In genomic region chr3:93556599-93556998, GRCm38 (mm10) we compare ENCODE assay signal across 7 mouse cellular contexts. TPM values are rescaled to one million over a fixed set of nuclear protein-coding genes. Genes with fewer than 3 reads are reported as not detected.
DNase-seq lines count a peak whose midpoint lies in the region; ATAC-seq and TF ChIP-seq lines count a peak whose summit lies in the region.

No protein-coding gene starts in this region.

- peak overlapping the region; percentile 69 for H3K4me3 ChIP-seq in lung, embryonic 15.5 days
- H3K4me3 ChIP-seq in embryonic facial prominence, embryonic 11.5 days (ENCODE audit: low read depth, low read length) = no peak overlapping the region
- H3K4me3 ChIP-seq in intestine, embryonic 15.5 days (replicated peaks) = peak overlapping the region; percentile 70
- H3K4me3 ChIP-seq in small intestine, adult 2 months (ENCODE audit: low read depth, low read length) = peak overlapping the region; percentile 76

- no peak for TF ChIP-seq POLR2A in small intestine, adult 2 months (IDR thresholded peaks at IDR 0.05; ENCODE audit: low read depth, low read length)

- no peaks in the 10 kb centered on the region for H3K9me3 ChIP-seq in lung, embryonic 15.5 days
- H3K9me3 ChIP-seq in embryonic facial prominence, embryonic 11.5 days (replicated peaks; ENCODE audit: control insufficient read depth, low read length) = no peaks in the 10 kb centered on the region
- no peaks in the 10 kb centered on the region for H3K9me3 ChIP-seq in intestine, embryonic 15.5 days

- no peak for TF ChIP-seq CTCF in small intestine, adult 2 months (IDR thresholded peaks at IDR 0.05; ENCODE audit: extremely low read depth, insufficient read length, insufficient replicate concordance, low read depth, low read length)

- DNase-seq in lung, postnatal 10 days = no peak
- DNase-seq in embryonic facial prominence, embryonic 11.5 days (ENCODE audit: low spot score) = no peak
- no peak for DNase-seq in yolk sac, embryonic 10.5 days (ENCODE audit: low spot score)
- DNase-seq in embryo, embryonic 10 days (ENCODE audit: low spot score) = no peak

- peaks cover 8% of the 10 kb centered on the region; the same call in 1 of the 2 replicates for H3K36me3 ChIP-seq in lung, embryonic 15.5 days
- no peaks in the 10 kb centered on the region for H3K36me3 ChIP-seq in embryonic facial prominence, embryonic 11.5 days (replicated peaks; ENCODE audit: control insufficient read depth, insufficient read depth, low read depth, low read length)
- 0 out of 2 replicates have a peak, but pooled peaks cover 2% of the 10 kb centered on the region for H3K36me3 ChIP-seq in intestine, embryonic 15.5 days
- H3K36me3 ChIP-seq in small intestine, adult 2 months (ENCODE audit: control insufficient read depth, insufficient read depth, low read length) = peaks cover 31% of the 10 kb centered on the region

- H3K4me2 ChIP-seq in lung, embryonic 15.5 days = peak overlapping the region; percentile 88
- H3K4me2 ChIP-seq in embryonic facial prominence, embryonic 11.5 days (ENCODE audit: low read depth, low read length) = peak overlapping the region; percentile 23; the same call in 1 of the 2 replicates
- H3K4me2 ChIP-seq in intestine, embryonic 15.5 days (replicated peaks) = peak overlapping the region; percentile 76

- H3K27me3 ChIP-seq in lung, embryonic 15.5 days = no peaks in the 10 kb centered on the region
- no peaks in the 10 kb centered on the region for H3K27me3 ChIP-seq in embryonic facial prominence, embryonic 11.5 days (ENCODE audit: control insufficient read depth, insufficient read depth, low read length)
- no peaks in the 10 kb centered on the region for H3K27me3 ChIP-seq in intestine, embryonic 15.5 days (replicated peaks)
- H3K27me3 ChIP-seq in small intestine, adult 2 months (ENCODE audit: control insufficient read depth, insufficient read depth, low read length) = no peaks in the 10 kb centered on the region

- peaks cover 24% of the 10 kb centered on the region for H3K4me1 ChIP-seq in lung, embryonic 15.5 days
- H3K4me1 ChIP-seq in embryonic facial prominence, embryonic 11.5 days (ENCODE audit: control insufficient read depth, insufficient read depth, low read length) = no peaks in the 10 kb centered on the region
- H3K4me1 ChIP-seq in intestine, embryonic 15.5 days (replicated peaks) = peaks cover 23% of the 10 kb centered on the region
- H3K4me1 ChIP-seq in small intestine, adult 2 months (ENCODE audit: control insufficient read depth, insufficient read depth, insufficient read length, low read length) = peaks cover 23% of the 10 kb centered on the region

- no peak for ATAC-seq in lung, embryonic 15.5 days (ENCODE audit: borderline replicate concordance, extremely low read depth, low FRiP score, low TSS enrichment)
- ATAC-seq in embryonic facial prominence, embryonic 11.5 days (replicated peaks; ENCODE audit: insufficient number of reproducible peaks, low FRiP score, low TSS enrichment, low read depth) = no peak
- no peak for ATAC-seq in intestine, embryonic 15.5 days

- no peak overlapping the region for H3K27ac ChIP-seq in lung, embryonic 15.5 days
- no peak overlapping the region for H3K27ac ChIP-seq in embryonic facial prominence, embryonic 11.5 days (replicated peaks; ENCODE audit: low read depth, low read length)
- no peak overlapping the region for H3K27ac ChIP-seq in intestine, embryonic 15.5 days
- peak overlapping the region; percentile 70 for H3K27ac ChIP-seq in small intestine, adult 2 months (ENCODE audit: insufficient read depth, low read depth, low read length)

- no peak overlapping the region for H3K9ac ChIP-seq in lung, embryonic 15.5 days
- H3K9ac ChIP-seq in embryonic facial prominence, embryonic 11.5 days (replicated peaks; ENCODE audit: low read length) = no peak overlapping the region
- no peak overlapping the region for H3K9ac ChIP-seq in intestine, embryonic 15.5 days

- 18% methylated on average over 1 of the region's 1 CpGs for WGBS in lung, embryonic 15.5 days
- 91% methylated on average over 1 of the region's 1 CpGs for WGBS in embryonic facial prominence, embryonic 11.5 days
- 38% methylated on average over 1 of the region's 1 CpGs for WGBS in intestine, embryonic 15.5 days
- WGBS in small intestine, adult 2 months = 3% methylated on average over 1 of the region's 1 CpGs

RNA-seq across cellular contexts. Expression of gene S100a10, which starts 1.7 kb away (rescaled TPM):
- 277 and 280 TPM in 2 replicates for polyA plus RNA-seq in lung, embryonic 15.5 days (2015; fragmentation: Nextera tagmentation; extraction: Ambion mirVana)
- polyA plus RNA-seq in embryonic facial prominence, embryonic 11.5 days (2014; fragmentation: Nextera tagmentation; extraction: Ambion mirVana) = 224 and 236 TPM in 2 replicates
- polyA plus RNA-seq in intestine, embryonic 15.5 days (2015; fragmentation: Nextera tagmentation; extraction: Ambion mirVana) = 640 and 689 TPM in 2 replicates
- 43.4 and 172 TPM in 2 replicates for polyA plus RNA-seq in small intestine, adult 2 months (2012; rRNA removed)

RNA-seq across cellular contexts. Expression of gene S100a11, which starts 36.3 kb away (rescaled TPM):
- polyA plus RNA-seq in lung, embryonic 15.5 days (2015; fragmentation: Nextera tagmentation; extraction: Ambion mirVana) = 1,226 and 1,272 TPM in 2 replicates
- 525 TPM in 2 replicates for polyA plus RNA-seq in embryonic facial prominence, embryonic 11.5 days (2014; fragmentation: Nextera tagmentation; extraction: Ambion mirVana)
- polyA plus RNA-seq in intestine, embryonic 15.5 days (2015; fragmentation: Nextera tagmentation; extraction: Ambion mirVana) = 826 and 951 TPM in 2 replicates
- 49.0 and 81.5 TPM in 2 replicates for polyA plus RNA-seq in small intestine, adult 2 months (2012; rRNA removed)

Comparison
In these comparisons a context has a peak if more than half of its experiments do, and no peak if none do; other contexts are left out.
1. H3K4me2 ChIP-seq: peak in every context shown above with its lines; median percentile 88 in lung, embryonic 15.5 days; 76 in intestine, embryonic 15.5 days; 23 in embryonic facial prominence, embryonic 11.5 days.